Mouse (Mus musculus): ENCODE measurements around the gene Kcnk5.

DNA sequence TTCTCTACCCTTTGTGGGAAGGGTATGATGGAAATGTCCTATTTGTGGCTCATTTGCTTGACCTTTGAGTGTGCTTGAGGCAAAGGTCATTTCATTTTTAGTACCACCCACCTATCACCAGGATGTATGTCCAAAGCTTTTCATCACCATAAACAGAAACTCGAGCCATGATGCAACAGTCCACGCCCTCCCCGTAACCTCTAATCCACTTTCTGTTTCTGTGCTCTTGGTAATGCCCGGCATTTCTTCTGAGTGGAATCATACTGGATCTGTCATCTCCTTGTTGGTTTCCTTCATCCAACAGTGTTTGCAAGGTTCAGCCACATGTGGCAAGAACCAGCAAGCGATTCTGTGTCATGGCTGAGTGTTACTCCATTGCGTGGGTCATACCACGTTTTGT, 32.5 kb upstream of the Kcnk5 start:
- TF ChIP-seq POLR2A (IDR thresholded peaks at IDR 0.05; ENCODE audit: low read depth, low read length) (no peak), CTCF (IDR thresholded peaks at IDR 0.05; ENCODE audit: extremely low read depth, insufficient read length, insufficient replicate concordance, low read depth, low read length) (no peak)

Data from small intestine, adult 2 months (tissue).